Mouse (Mus musculus): ENCODE measurements around the gene Gm20737.
"Not testable (repeated sequence)": the region's sequence is repeated elsewhere in the genome, so short reads cannot be mapped to it uniquely, and the experiment has no call there.

Gm20737 gene

DNA sequence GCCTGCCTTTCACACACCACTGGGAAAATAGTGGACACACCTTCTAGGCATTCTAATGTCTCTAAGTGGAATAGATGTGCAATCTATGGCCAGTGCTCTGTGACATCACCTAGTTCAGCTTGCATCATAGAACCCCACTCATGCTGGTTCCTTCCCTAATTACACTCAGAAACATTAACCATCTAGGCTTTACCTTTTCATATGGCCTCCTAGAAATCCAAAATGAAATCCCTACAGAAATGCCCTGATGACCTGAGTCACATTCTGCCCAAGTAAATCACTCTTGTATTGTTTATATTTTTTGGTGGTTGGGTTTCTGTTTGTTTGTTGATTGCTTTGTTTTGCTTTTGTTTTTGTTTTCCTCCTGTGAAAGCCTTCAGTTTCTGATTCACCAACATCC lies at the start of gene Gm20737:
Gene Gm20737 (minus strand): TSS at position 101 of the 400 bp plus-strand sequence.
- DNase-seq = not testable (repeated sequence)

DNA sequence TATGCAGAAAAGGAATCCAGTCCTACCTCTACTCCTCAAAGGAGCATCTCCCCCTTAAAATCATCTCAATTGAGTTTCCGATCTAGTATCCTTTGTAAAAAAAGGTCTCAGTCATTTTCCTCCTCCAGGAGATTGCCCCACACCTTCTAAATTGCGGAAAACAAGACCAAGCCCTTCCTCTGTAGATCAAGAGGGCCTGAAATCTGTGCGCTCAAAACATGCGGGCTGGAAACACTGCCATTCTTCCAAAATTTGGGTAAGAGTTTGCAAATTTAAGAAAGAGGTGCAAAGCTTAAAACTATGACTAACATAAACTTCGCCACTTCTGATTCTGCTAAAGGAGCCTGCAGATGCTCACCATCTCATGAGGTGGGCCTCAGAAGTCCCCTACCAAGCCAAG lies 17.3 kb upstream of the Gm20737 start, which contains the start of gene Gm21775:
Gene Gm21775 (plus strand): TSS at position 301 of the 400 bp plus-strand sequence.
- not testable (repeated sequence) for DNase-seq

Data from kidney, adult 9 months (tissue).